Mouse (Mus musculus) monocyte, adult 5-6 weeks (primary cell): ENCODE data around the gene Tbcc. TPM values are rescaled to one million over a fixed set of nuclear protein-coding genes. Genes with fewer than 3 reads are reported as not detected.

Experiments used
- ATAC-seq: fragments of 153-309, 156-312 bp; replicated peaks from 2 replicates; pipeline ENCODE4 v1.8.0; 2017; ENCODE audit warnings: mild to moderate bottlenecking; ENCODE audit not compliant: low TSS enrichment, insufficient number of reproducible peaks, severe bottlenecking, poor library complexity, low FRiP score
- total RNA-seq: library from RNA; stranded (forward); fragments of 200-1000, 200-491, 200-594 nt; gene quantifications from 3 replicates; pipeline ENCODE4 v1.2.3, GENCODE M21; 2017

The Tbcc gene
- total RNA-seq, 1 experiment from 2014 or later, result 7.5 TPM

GRCm38 (mm10) chr17:46940461-46940860 is 50.0 kb downstream of the Tbcc start:
- no peak for ATAC-seq

Other genes starting within 250 kb of the Tbcc start
- 15.6 to 18.9 TPM (median 18.5 TPM) in 3 replicates for gene Klc4, start 244.7 kb upstream of the Tbcc start, total RNA-seq
- 26.1 to 33.3 TPM (median 28.5 TPM) in 3 replicates for gene Mrpl2, start 244.5 kb upstream of the Tbcc start, total RNA-seq
- 2.0 to 3.2 TPM (median 3.2 TPM) in 3 replicates for gene Cul7, start 240.3 kb upstream of the Tbcc start, total RNA-seq
- gene Rrp36, start 216.3 kb upstream of the Tbcc start, total RNA-seq, result 52.8 to 99.5 TPM (median 65.5 TPM) in 3 replicates
- gene Mea1, start 211.9 kb upstream of the Tbcc start, total RNA-seq, result 79.9 to 102 TPM (median 82.5 TPM) in 3 replicates
- gene Klhdc3, start 209.8 kb upstream of the Tbcc start, total RNA-seq, result 24.6 to 30.1 TPM (median 28.5 TPM) in 3 replicates
- gene Ppp2r5d, start 185.6 kb upstream of the Tbcc start, total RNA-seq, result 24.4 to 34.6 TPM (median 30.2 TPM) in 3 replicates
- gene Pex6, start 179.2 kb upstream of the Tbcc start, total RNA-seq, result 5.4 to 11.1 TPM (median 10.3 TPM) in 3 replicates
- 2.2 to 3.4 TPM (median 3.1 TPM) in 3 replicates for gene Gnmt, start 161.5 kb upstream of the Tbcc start, total RNA-seq
- gene Cnpy3, start 138.5 kb upstream of the Tbcc start, total RNA-seq, result 88.2 to 109 TPM (median 106 TPM) in 3 replicates
- 0.38 TPM in 1 of 3 replicates, not detected in the others for gene Ptcra, start 127.0 kb upstream of the Tbcc start, total RNA-seq
- gene 2310039H08Rik, start 118.0 kb upstream of the Tbcc start, total RNA-seq, result 4.2 to 8.7 TPM (median 4.2 TPM) in 3 replicates
- 87.5 to 121 TPM (median 88.0 TPM) in 3 replicates for gene Rpl7l1, start 108.0 kb upstream of the Tbcc start, total RNA-seq
- gene Bicral, start 32.2 kb upstream of the Tbcc start, total RNA-seq, result 15.0 to 38.1 TPM (median 25.2 TPM) in 3 replicates
- not detected in 3 replicates for gene Prph2, start 19.8 kb downstream of the Tbcc start, total RNA-seq
- 45.5 to 87.7 TPM (median 46.5 TPM) in 3 replicates for gene Ubr2, start 119.9 kb downstream of the Tbcc start, total RNA-seq